Mouse (Mus musculus) mouse trophoblast stem cell (cell line): ENCODE results near the gene Nle1.

Source experiments
- in situ Hi-C, 2 experiments: fragments of 300-500 bp; cut with MseI, MboI; formaldehyde crosslinking; loops; 2 replicates in 1 of 2; 3 replicates in 1 of 2; pipeline ENCODE4 v1.15.1; 2025

The Nle1 gene

DNA sequence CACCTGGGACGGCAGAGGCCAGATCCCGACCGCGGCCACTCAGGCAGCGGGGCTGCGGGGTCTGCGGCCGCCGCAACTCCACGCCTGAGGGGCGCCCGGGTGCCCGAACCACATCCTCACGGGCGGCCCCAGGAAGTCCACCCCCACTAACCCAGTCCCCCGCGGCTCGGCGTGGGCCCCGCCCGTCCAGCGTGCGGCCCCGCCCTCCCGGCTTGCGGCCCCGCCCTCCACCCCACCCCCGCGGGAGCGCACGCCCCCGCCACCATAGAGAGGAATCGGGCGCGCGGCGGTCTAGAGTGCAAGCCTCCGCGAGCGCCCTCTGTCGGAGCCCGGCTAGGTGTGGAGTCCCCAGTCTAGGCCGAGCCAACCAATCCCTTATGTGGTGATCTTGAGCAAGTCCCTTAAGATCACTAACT is 37.2 kb downstream of the Nle1 start, which contains the start of gene Rffl:
TSS of gene Rffl (minus strand) at position 180 of the 416 bp plus-strand sequence.
- in situ Hi-C loops: no loop called here

DNA sequence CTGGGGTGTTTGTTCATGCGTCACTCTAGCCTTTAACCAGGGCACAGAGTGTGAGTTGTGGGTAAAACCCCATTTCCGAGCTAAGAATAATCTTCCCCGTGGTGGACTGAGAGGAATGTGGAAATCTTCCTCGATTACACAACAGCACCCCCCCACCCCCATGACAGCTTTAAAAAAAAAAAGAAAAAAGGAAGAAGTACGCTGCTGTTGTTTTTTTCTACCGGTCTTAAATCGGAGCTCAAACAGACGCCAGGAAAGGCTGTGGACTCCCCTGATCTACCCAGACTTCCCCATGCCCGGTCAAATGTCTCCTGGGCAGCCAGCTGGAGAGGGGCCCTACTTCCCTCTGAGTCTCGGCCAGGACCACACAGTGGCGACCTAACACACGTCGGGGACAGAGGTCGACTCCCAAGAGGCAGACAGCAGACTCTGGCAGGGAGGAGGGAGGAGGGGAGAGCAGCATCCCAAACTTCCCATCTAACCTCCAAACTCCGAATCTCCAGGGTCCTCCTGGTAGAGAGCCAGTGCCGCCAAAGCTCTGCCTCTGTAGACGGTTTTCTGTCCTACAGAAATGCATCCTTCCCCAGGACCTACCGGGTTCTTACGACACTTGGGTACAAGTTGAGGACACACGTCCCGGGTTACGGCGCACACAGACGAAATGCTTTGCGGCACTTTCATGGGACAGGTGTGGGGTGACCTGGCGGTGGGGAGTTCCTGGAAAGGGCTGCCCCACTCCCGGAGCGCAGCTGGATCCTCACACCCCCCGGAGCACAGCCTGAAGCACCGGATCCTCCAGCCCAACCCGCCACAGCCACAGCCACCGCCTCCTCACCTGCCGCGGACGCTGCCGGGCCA is 37.8 kb downstream of the Nle1 start:
- in situ Hi-C loops: no loop called here

DNA sequence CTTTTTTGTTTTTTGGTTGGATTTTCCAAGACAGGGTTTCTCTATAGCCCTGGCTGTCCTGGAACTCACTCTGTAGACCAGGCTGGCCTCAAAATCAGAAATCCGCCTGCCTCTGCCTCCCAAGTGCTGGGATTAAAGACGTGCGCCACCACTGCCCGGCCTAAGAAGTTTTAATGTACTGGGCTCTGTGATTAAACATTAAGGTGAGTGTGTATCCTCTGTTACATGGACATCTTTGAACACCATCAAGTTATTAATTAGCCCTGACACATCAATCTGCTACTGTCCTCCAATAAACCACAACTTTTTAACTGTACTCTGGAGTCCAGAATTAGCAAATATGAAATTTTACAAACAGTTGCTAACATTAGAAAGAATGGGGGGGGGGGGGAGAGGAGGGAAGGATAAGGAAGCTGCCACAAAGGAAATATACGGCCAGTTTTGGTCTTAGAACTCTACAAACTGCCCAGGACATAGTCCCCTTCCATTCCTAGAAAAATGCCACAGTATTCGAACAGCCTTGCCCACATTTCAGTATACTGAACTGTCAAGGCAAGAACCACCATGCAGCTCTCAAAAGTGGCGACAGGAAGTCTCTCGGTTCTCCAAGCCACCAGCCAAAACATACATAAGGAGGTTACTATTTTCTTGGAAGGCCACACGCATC is 38.6 kb downstream of the Nle1 start:
- in situ Hi-C loops: no loop called here

DNA sequence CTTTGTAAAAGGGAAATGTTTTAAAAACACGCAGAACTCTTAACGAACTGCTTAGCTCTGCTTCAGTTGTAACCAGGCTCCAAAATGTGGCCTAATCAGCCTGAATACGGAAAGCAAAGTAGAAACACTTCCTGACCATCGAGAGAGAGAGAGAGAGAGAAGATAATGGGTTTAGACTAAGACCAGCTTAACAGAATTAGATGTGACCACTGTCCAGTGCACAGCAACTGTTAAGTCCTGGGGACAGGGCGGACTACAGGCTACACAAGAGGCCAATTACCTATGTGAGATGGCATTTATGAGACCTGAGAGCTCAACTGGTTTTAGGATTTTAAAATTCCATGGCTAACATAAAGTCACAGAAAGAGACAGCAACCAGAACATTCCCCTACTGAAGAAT is 40.3 kb downstream of the Nle1 start:
- in situ Hi-C loops: no loop called here

DNA sequence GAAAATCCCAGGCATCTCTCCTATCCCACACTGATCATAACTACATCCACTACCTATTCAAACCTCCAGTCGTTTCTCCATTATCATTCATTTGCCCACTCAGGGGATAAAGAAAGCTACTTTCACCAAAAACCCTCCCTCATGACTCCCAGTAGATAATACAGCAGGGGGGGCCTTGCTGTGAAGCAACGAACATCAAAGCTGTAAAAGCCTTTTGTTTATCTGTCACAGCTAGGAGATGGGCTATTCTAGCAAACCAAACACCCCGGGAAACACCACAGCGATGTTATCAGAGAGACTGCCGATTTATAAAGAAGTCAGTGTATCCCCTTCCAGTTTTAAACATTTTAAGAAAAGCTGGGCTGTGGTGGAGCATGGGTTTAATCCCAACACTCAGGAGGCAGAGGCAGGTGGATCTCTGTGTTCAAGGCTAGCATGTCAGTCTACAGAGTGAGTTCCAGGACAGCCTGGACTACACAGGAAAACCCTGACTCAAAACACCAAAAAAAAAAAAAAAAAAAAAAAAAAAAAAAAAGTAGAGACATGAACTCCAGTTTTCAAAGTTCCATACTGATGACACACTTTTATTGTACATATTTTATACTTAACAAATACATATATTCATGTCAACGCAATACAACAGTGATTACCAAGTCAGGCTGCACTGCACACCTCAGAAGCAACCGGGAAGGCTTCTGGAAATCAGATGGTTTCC is 41.2 kb downstream of the Nle1 start:
- in situ Hi-C loops: no loop called here

DNA sequence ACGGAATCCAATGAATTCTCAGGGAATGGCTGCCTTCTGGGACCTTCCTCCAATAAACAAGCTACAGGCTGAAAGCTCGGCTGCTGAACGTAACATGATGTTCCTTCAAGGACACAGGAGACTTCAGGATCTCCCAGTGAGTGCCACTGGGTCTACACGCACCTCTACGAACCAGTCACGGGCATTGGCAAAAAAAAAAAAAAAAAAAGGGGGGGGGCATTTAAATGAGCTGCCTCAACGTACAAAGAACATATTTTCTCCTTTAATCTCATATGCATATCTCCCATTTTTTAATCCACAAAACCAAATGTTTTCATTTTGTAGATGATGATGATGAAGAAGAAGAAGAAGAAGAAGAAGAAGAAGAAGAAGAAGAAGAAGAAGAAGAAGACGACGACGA is 42.3 kb downstream of the Nle1 start:
- in situ Hi-C loops: no loop called here

DNA sequence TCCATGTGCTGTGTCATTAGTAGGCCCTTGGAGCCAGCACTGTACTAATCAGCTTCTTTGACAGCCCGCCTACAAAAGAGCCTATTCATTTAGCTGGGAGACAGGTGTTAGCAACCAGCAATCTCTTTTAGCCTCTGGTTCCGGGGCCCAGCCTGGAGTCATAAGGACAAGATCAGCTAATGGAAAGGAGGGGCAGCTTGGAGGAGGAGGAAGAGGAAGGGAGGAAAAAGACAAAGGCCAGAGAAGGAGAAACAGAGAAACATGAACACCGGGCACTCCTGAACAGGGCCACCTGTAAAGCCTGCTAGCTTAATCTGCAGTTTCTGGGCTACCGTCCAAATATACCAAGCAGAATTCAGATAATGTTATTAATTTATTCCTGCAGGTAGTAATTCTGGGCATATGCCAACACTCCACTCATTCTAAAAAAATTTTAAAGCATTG is 44.7 kb downstream of the Nle1 start:
- in situ Hi-C loops: no loop called here

DNA sequence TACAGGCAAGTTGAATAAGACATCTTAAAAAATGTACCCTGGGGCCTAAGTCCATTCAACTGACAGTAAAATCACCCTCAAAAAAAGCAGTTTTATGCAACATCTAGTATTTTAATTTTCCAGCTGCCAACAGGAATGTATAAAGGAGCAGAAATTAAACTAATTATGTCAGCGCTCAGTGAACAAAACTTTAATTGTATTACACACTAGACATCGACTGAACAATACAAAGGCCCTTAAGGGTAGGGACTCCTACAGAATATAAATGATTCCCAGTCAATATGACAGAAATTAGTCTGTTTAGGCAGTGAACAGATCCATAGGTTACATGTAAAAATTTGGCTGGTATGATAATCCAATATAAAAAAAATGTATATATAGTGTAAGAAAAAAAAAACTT is 45.2 kb downstream of the Nle1 start:
- in situ Hi-C loops: no loop called here

DNA sequence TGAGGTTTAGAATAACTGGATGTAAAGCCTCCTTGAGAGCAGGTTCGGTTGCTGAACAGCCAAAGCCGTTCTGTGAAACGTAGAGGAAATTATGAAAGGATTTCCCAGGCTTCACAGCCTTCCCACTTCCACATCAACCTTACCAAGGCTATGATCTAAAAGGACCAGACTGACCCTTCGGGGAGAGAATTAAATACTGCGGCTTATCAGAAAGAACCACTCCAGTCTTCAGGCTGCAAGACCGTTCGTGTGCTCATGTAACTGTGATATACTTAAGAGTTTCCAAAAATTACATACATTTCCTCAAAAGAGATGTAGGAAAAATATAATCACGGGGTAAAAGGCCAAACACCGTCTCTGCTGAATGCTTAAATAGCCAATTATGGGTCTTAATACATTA is 45.6 kb downstream of the Nle1 start:
- in situ Hi-C loops: no loop called here

DNA sequence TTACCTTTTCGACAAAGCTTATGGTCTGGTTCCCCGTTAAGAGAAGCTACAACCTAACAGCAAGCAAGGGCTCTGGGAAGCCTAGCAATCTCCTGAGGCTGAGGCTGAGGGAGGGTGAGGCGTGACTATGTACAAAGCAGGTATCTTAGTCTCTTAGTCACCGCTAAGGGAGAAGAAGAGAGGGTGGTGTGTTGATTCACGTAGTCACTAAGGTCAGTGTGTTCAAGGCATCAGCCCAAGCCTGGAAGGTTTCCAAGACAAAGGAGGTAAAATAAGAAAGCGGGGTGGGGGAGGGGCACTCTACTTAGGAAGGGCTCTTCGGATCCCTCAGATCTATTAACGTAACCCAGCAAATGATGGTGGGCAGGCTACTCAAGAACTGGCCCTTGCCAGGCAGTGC is 46.7 kb downstream of the Nle1 start:
- in situ Hi-C loops: no loop called here

DNA sequence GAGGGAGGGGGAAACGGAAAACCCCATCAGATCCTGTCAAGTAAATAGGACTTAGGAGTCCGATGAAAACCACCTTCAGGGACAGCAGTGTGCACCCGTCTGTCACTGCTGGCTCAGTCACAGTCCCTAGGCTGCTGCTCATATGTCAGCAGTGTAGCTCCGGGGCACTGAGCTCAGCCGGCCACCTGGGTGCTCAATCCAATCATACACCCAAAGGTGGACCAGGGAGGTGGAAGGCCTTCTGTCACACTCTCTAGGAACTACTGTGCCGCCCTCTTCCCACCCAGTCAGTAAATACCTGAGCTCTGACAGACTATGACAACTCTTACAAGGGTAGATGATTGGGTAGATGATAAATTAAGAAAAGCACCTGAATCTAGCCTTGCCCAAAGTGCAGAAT is 47.5 kb downstream of the Nle1 start:
- in situ Hi-C loops: no loop called here

DNA sequence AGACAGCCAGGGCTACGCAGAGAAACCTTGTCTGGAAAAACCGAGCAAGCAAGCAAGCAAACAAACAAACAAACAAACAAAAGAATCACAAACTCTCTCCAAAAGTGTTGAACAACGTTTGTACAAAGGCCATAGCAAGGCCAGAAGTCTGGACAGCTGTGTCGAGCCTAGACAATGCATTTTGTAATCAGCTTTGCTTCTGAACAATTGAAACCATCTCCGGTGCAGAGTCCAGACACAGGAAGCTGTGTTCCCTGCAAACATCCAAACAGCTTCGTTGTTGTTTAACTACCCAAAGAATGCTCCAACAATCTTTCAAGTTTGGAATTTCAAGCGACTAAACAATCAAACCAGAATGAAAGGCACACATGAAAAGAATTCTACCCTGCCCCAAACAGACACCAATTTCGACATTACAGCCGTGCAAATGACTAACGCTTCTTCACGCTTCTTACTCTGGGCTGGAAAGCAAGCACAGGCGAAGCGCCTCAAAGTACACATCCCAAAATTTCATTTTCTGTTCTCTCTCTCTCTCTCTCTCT is 50.8 kb downstream of the Nle1 start:
- in situ Hi-C loops: no loop called here

DNA sequence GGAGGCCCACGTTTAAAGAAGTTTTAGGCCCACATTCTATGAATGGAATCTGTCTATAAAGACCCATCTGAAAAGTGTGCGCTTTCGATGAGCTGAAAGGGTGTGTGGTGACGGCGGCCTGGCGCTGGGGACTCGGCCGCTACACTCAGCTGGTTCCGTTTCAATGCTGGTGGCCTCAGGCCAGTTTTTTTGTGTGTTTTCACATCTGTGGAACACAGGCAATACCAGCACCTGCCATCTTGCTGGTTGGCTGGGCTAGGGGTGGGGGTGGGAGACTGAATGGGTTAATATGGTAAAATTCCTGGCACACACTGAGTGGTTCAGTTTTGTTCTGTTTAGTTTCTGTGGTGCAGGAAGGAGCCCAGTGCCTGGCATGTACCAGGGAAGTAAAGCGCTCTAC is 52.2 kb downstream of the Nle1 start:
- in situ Hi-C loops: no loop called here

DNA sequence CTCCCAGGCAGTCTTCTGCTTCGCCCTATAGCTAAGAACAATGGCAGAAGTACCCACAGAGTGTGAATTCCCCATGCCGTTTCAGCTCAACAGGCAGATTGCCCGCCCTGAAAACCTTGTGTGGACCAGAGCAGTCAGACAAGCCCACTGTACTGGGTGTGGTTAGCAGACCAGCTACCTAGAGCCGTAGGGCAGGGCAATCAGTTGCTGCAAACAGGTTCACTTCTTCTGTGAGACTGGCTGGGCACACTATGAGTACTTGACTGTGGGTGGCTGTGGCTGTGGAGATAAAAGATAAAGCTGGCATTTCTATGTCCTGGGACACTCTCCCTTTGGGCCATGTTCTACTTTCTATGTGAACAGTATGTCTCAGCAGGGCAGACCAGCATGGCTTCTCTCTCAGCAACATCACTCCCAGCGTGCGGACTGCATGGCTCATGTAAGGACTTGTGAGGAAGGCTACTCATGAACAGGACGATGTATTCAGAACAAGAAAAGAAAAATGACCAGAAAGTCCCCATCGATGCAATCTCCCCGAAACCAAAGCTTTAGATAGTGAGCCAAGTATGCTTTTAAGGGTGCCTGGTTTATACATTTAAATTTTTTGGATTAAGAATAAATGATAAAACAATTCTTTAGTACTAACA is 52.8 kb downstream of the Nle1 start:
- in situ Hi-C loops: no loop called here

DNA sequence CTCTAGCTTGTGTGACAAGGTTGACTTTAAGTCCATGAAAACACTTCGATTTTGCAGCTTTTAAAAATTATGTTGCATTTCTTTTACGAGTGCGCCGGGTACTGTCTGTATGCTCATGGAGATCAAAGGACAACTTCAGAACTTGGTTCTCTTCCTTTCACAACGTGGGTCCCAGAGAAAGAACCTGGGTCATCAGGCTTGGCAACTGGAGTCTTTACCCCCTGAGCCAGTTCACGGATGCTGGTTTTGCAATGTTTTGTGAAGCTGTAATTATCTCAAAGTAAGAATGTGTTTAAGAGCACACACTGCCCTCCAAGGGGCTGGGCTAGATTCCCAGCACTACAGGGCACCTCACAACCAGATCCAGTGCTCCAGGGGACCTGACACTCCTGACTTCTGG is 54.1 kb downstream of the Nle1 start:
- in situ Hi-C loops: no loop called here

DNA sequence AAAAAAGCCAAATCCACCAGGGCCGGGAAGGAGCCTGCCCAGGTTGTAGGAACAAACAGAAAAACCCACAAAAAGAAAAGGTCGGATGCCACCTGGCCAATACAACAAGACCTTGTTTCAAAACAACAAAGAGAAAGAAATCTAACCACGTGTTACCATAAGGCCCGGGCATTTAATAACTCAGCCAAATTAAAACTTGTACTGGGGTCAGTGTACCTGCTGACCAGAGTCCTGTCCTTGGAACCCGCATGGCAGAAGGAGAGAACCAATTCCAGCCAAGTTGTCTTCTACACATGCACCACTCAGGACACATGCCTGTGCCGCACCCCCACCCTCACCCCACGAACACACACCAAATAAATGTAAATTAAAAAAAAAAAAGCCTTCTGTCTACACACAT is 55.3 kb downstream of the Nle1 start:
- in situ Hi-C loops: no loop called here

DNA sequence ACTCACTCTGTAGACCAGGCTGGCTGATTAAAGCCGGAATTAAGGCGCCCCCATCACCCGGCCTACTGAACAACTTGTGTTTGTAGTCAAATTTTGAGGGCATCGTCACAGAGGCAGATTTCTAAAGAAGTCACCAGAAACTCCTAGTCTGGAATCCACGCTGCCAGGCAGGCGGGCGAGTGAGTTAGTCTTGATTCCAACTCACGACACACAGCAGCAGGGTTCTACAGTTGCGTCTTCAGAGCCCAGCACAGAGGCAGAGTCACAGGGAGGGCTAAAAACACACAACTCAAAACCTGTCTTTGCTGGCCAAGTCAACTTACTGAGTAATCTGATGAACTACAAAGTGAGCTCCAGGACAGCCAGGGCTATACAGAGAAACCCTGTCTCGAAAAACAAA is 55.7 kb downstream of the Nle1 start:
- in situ Hi-C loops: no loop called here

DNA sequence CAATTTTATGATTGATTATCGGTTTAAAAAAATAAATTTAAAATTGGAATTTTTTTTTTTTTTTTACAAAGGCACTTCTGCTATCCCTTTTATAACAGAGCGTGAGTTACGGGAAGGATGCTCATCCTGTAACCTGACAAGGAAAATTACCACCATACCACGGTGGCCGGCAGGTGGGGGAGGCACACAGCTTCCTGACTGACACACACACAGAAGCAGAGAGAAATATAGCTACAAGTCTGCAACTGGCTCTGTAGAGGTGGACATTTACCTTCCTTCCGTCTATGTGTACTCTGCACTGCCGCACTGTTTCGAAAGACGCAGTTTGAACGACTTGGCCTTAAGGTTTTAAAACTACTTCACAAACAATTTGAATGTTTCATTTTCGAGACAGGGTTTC is 56.1 kb downstream of the Nle1 start:
- in situ Hi-C loops: no loop called here
